Mouse (Mus musculus) embryonic facial prominence, embryonic 12.5 days (tissue): ENCODE data around the gene Akap8l. TPM values are rescaled to one million over a fixed set of nuclear protein-coding genes. Genes with fewer than 3 reads are reported as not detected.

ENCODE experiments used
- ATAC-seq: fragments of 200-750 bp; cut with Nextera tagmentation; 2 replicates; pipeline ENCODE4 v1.8.0; 2017; ENCODE audit not compliant: insufficient number of reproducible peaks, insufficient read depth, low FRiP score, low TSS enrichment
- H3K27ac ChIP-seq: fragments of 300-500 bp; sonication (generic); 2 replicates; pipeline ENCODE4 v1.5.1; 2016; ENCODE audit warnings: mild to moderate bottlenecking
- H3K27me3 ChIP-seq: fragments of 300-500 bp; sonication (generic); 2 replicates; pipeline ENCODE4 v1.6.1; 2016; ENCODE audit warnings: mild to moderate bottlenecking, moderate library complexity
- H3K36me3 ChIP-seq: fragments of 300-500 bp; sonication (generic); 2 replicates; pipeline ENCODE4 v1.6.1; 2016; ENCODE audit warnings: mild to moderate bottlenecking
- H3K4me1 ChIP-seq: fragments of 300-500 bp; sonication (generic); 2 replicates; pipeline ENCODE4 v1.6.1; 2016
- H3K4me2 ChIP-seq: fragments of 300-500 bp; sonication (generic); replicated peaks from 2 replicates; pipeline ENCODE4 v1.6.1; 2016; ENCODE audit warnings: mild to moderate bottlenecking, moderate library complexity
- H3K4me3 ChIP-seq: fragments of 300-500 bp; sonication (generic); 2 replicates; pipeline ENCODE4 v1.5.1; 2016; ENCODE audit warnings: mild to moderate bottlenecking
- H3K9ac ChIP-seq: fragments of 300-500 bp; sonication (generic); 2 replicates; pipeline ENCODE4 v1.6.1; 2016; ENCODE audit warnings: mild to moderate bottlenecking, moderate library complexity
- H3K9me3 ChIP-seq: fragments of 300-500 bp; sonication (generic); 2 replicates; pipeline ENCODE4 v1.6.1; 2016; ENCODE audit warnings: mild to moderate bottlenecking, moderate library complexity
- WGBS: fragments of 180-500 bp; shearing (Covaris S2); methylation state at CpG from one replicate; pipeline ENCODE4 v1.1.7; 2016; 5-methylcytosine and 5-hydroxymethylcytosine counted together
- microRNA-seq: library from miRNA; unstranded; fragments of <30 nt; microRNA quantifications from one replicate; pipeline ENCODE4, GENCODE M21; 2017
- polyA plus RNA-seq: library from polyadenylated mRNA; unstranded; fragments of >200 nt; fragmentation: Nextera tagmentation; extraction: Ambion mirVana; gene quantifications from 2 replicates; pipeline ENCODE4 v1.2.1, GENCODE M21; 2016

Gene Akap8l
- polyA plus RNA-seq, 1 experiment from 2014 or later, result 107 TPM

DNA sequence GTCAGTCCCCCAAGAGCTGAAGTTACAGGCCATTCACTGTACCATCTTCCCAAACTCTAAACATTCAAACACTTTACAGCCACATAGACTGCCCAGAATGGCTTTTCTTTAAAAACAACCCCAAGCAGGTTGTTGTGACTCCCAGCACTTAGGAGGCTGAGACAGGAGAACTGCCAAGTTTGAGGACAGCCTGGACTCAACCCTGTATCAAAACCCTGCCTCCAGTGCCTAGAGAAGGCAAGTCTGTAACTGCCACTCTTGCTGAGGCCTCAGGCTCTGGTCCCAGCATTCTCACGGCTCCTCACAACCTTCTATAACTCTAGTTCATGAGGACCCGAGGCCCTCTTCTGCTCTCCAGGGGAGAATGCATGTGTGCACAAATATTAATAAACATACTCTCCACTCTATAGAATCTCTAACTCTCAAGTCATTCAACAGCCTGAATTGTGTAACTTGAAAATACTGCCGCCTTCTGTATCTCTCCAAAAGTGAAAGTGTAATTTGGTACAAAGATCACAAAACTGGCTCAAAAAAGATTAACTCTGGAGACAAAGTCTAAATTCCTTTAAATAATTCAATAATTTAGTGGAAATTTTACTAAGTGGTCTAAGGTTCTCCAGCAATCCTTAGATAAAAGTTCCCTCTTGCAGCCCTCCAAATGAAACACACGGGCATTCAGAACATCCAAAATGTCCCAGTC is 68.6 kb downstream of the Akap8l start:
- peak overlapping the region; percentile 9; the same call in 1 of the 2 replicates for H3K4me2 ChIP-seq
- WGBS, result 81% methylated on average over 4 of the region's 4 CpGs
- no peak for ATAC-seq
- peaks cover 26% of the 10 kb centered on the region for H3K4me1 ChIP-seq
- no peaks in the 10 kb centered on the region for H3K27me3 ChIP-seq
- no peak overlapping the region for H3K27ac ChIP-seq
- no peak overlapping the region for H3K9ac ChIP-seq
- H3K36me3 ChIP-seq, result no peaks in the 10 kb centered on the region
- H3K9me3 ChIP-seq, result no peaks in the 10 kb centered on the region
- no peak overlapping the region for H3K4me3 ChIP-seq

DNA sequence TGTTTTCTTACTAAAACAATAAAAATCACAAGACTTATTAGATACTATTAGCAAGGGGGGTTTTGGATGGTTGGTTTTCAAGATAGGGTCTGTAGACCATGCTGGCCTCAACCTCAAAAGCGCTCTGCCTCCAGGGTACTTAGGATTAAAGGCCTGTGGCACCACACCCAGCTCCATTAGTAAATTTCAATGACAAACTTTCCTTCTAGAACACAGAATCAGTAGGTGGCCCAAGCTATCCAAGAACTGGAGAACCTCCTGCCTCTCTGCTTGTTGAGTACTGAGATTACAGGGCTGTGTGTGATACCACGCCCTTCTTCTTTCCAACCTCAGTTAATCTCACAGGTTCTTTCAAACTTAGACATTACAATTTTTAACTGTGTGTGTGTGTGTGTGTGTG is 69.3 kb downstream of the Akap8l start:
- 92% methylated on average over 2 of the region's 2 CpGs for WGBS

DNA sequence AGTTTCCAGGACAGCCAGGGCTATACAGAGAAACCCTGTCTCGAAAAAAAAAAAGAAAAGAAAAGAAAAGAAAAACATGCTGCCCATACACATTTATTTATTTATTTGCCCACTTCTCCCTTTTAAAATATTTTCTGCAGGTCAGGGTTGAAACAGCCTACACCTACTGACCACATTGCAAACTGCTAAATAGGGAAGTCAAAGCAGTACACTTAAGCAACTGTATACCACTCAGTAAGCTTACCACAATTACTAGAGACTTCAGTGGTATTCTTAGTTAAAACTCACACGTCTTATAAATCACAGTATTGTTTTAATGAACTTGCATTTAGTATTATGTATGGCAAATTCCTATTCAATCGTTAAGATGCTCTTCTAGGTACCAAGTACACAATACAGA is 69.8 kb downstream of the Akap8l start:
- no peak overlapping the region for H3K27ac ChIP-seq
- H3K9me3 ChIP-seq, result no peaks in the 10 kb centered on the region
- H3K4me3 ChIP-seq, result no peak overlapping the region
- no peaks in the 10 kb centered on the region for H3K36me3 ChIP-seq
- H3K4me2 ChIP-seq, result no peak overlapping the region
- H3K9ac ChIP-seq, result no peak overlapping the region
- H3K27me3 ChIP-seq, result no peaks in the 10 kb centered on the region
- WGBS, result 84% methylated on average over 3 of the region's 3 CpGs
- ATAC-seq, result no peak
- peaks cover 26% of the 10 kb centered on the region for H3K4me1 ChIP-seq

More for the DNA sequence above, 69.3 kb downstream of the Akap8l start:
- Histone ChIP-seq H3K36me3 (no peaks in the 10 kb centered on the region), H3K9me3 (no peaks in the 10 kb centered on the region), H3K9ac (no peak overlapping the region), H3K4me1 (peaks cover 26% of the 10 kb centered on the region), H3K27ac (no peak overlapping the region), H3K4me3 (no peak overlapping the region), H3K4me2 (no peak overlapping the region), H3K27me3 (no peaks in the 10 kb centered on the region)
- ATAC-seq, result no peak

DNA sequence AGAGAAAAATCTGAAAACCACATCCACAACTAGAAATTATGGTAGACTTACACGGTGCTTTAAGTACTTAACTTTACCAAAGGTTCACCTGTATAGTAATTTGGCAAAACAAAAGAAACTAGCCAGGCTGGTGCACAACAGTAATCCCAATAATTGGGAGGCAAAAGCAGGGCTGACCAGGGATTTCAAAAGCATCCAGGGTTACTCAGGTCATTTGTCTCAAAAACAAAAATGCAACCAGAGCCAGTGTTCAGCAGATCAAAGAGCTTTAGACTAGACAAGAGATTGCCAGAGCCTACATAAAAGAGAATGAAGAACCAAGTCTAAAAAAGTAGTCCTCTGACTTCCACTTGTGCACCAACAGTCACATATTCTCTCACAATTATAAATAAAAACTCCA is 73.2 kb downstream of the Akap8l start:
- 77% methylated on average over 1 of the region's 1 CpGs for WGBS
- Histone ChIP-seq H3K27me3 (no peaks in the 10 kb centered on the region), H3K9ac (no peak overlapping the region), H3K27ac (no peak overlapping the region), H3K4me3 (no peak overlapping the region), H3K4me2 (no peak overlapping the region), H3K36me3 (no peaks in the 10 kb centered on the region), H3K4me1 (peaks cover 11% of the 10 kb centered on the region), H3K9me3 (no peaks in the 10 kb centered on the region)
- no peak for ATAC-seq

DNA sequence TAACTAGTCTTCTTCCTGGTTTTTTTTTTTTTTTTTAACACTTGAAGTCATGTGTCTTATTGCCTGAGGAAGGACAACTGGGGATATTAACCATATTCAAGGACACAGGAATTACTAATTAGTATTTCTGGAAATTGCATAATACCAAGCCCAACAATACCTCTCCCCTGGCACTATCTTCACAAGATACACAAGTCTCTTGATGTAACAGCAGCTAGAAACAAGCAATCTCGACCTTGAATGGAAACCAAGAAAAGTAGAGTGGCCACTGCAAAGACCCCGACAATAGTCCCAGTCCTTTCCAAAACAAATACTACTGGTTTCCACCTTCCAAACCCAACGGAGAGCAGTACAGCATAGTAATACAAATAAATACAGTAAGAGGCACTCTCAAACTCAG is 74.8 kb downstream of the Akap8l start:
- ATAC-seq, result no peak
- Histone ChIP-seq H3K9ac (no peak overlapping the region), H3K4me1 (no peaks in the 10 kb centered on the region), H3K36me3 (no peaks in the 10 kb centered on the region), H3K9me3 (no peaks in the 10 kb centered on the region), H3K4me2 (no peak overlapping the region), H3K27me3 (no peaks in the 10 kb centered on the region), H3K27ac (no peak overlapping the region), H3K4me3 (no peak overlapping the region)
- 90% methylated on average over 3 of the region's 3 CpGs for WGBS

Small RNA genes within 50 kb of the gene (microRNA-seq; reads per million reads assigned to microRNA genes)
- gene Gm22201, result not detected

Other genes starting within 250 kb of the Akap8l start
- gene Notch3, start 183.8 kb downstream of the Akap8l start, polyA plus RNA-seq, result 22.1 and 23.0 TPM in 2 replicates
- 0.23 and 0.27 TPM in 2 replicates for gene Ephx3, start 161.1 kb downstream of the Akap8l start, polyA plus RNA-seq
- 107 and 112 TPM in 2 replicates for gene Brd4, start 65.9 kb downstream of the Akap8l start, polyA plus RNA-seq
- gene Akap8, start 29.4 kb downstream of the Akap8l start, polyA plus RNA-seq, result 145 and 148 TPM in 2 replicates
- 34.0 and 36.5 TPM in 2 replicates for gene Wiz, start 38.8 kb upstream of the Akap8l start, polyA plus RNA-seq
- 0.69 and 0.74 TPM in 2 replicates for gene Rasal3, start 53.0 kb upstream of the Akap8l start, polyA plus RNA-seq
- 0.13 and 0.20 TPM in 2 replicates for gene Pglyrp2, start 73.6 kb upstream of the Akap8l start, polyA plus RNA-seq
- 0.70 and 0.73 TPM in 2 replicates for gene Cyp4f39, start 102.1 kb upstream of the Akap8l start, polyA plus RNA-seq
- 14.5 and 15.6 TPM in 2 replicates for gene Cyp4f17, start 155.4 kb upstream of the Akap8l start, polyA plus RNA-seq
- 26.0 and 28.4 TPM in 2 replicates for gene Cyp4f16, start 186.0 kb upstream of the Akap8l start, polyA plus RNA-seq